Mouse (Mus musculus): ENCODE measurements around the gene Elmo2. TPM values are rescaled to one million over a fixed set of nuclear protein-coding genes. Genes with fewer than 3 reads are reported as not detected.

Gene Elmo2
- total and polyA plus RNA-seq, 3 experiments = 9.0 to 11.7 (median 10.1) TPM

DNA sequence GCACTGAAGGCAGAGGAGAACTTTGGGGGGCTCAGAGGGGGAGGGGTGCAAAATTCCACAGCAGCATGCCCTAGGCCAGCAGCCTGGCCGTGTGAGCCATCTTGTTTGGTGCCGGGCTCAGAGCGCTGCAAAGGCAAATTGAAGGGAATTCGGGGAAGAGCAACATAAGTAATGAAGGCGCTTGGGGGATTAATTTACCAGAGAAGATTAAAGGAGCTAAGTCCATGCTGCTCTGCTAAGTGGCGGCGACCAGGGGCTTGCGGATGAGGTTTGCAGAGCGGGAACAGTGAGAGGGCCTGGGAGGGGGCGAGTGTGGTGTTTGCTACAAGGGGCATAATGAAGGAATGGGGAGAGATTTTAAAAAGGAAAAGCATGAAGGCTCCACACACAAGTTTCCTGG, 46.9 kb downstream of the Elmo2 start:
- TF ChIP-seq SIN3A (IDR thresholded peaks at IDR 0.05; ENCODE audit: low read length) (no peak), ZKSCAN1 (IDR thresholded peaks at IDR 0.05; ENCODE audit: borderline replicate concordance, low read depth, low read length) (no peak), MAFK (IDR thresholded peaks at IDR 0.05; ENCODE audit: insufficient replicate concordance, low read length) (no peak), IRF4 (IDR thresholded peaks at IDR 0.05; ENCODE audit: low read depth, low read length) (no peak), NELFE (IDR thresholded peaks at IDR 0.05; ENCODE audit: low read depth, low read length) (no peak), MEF2A (IDR thresholded peaks at IDR 0.05; ENCODE audit: borderline replicate concordance, low read depth, low read length) (no peak)
- H3K27me3 ChIP-seq (replicated peaks) = no peaks in the 10 kb centered on the region
- in situ Hi-C loops (cut with MboI; ENCODE audit: low pct_ligation_motif_present, low pct_unique_long_range_greater_than_20kb, low sequenced_read_pairs) (no loop called here), dilution Hi-C loops (cut with MboI; ENCODE audit: extremely low pct_ligation_motif_present, extremely low pct_unique_long_range_greater_than_20kb, low sequenced_read_pairs) (no loop called here)
- no peak overlapping the region for H3K9ac ChIP-seq (ENCODE audit: insufficient read depth, low read depth)
- no peak overlapping the region for H3K4me2 ChIP-seq (ENCODE audit: insufficient read depth, low read depth, poor library complexity, severe bottlenecking)
- H3K4me3 ChIP-seq (replicated peaks in 1 of 3; ENCODE audit: low read depth in 2 of 3, low read length in 2 of 3, poor library complexity in 1 of 3) = no peak overlapping the region
- DNase-seq (ENCODE audit: extremely low read depth) = no peak
- no peak overlapping the region for H3K27ac ChIP-seq (ENCODE audit: insufficient read depth, low read depth)
- H3K36me3 ChIP-seq (replicated peaks in 1 of 2; ENCODE audit: control insufficient read depth in 1 of 2, insufficient read depth in 1 of 2, low read length in 1 of 2) = peaks cover 54 to 83% of the 10 kb centered on the region in 2 experiments
- no peaks in the 10 kb centered on the region for H3K79me2 ChIP-seq (replicated peaks; ENCODE audit: control insufficient read depth, extremely low read depth, insufficient read depth, poor library complexity, severe bottlenecking)
- H3K4me1 ChIP-seq (ENCODE audit: control insufficient read depth in 1 of 2, insufficient read depth in 2 of 2) = no peaks in the 10 kb centered on the region
- H3K9me3 ChIP-seq (replicated peaks; ENCODE audit: low read length) = no peaks in the 10 kb centered on the region

DNA sequence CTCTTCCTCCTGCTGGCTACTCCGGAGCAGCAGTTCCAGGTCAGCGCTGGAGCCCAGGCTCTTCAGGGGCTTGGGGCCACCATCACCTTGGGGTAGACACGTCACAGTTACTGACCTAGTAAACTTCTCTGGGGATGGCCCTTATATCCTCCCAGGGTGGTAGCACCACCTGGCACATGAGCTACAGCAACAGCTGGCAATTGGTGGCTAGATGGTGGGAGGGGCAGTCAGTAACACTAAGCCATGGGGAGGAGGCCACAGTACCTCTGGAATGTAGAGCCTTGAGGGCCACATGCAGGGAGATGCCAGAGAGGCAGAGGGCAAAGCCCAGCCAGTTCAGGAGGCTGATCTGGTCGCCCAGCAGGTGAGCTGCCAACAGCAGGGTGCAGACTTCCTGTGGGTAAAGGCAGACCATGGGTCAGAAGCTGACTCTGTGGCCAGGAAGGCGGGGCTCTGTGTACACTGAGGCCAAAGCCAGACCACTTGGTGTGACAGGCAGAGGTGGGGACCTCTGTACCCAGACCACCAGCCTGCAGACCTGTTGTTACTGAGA, 49.0 kb downstream of the Elmo2 start:
- Histone ChIP-seq H3K27ac (ENCODE audit: insufficient read depth, low read depth) (no peak overlapping the region), H3K9me3 (replicated peaks; ENCODE audit: low read length) (no peaks in the 10 kb centered on the region), H3K79me2 (replicated peaks; ENCODE audit: control insufficient read depth, extremely low read depth, insufficient read depth, poor library complexity, severe bottlenecking) (no peaks in the 10 kb centered on the region), H3K4me2 (ENCODE audit: insufficient read depth, low read depth, poor library complexity, severe bottlenecking) (no peak overlapping the region), H3K36me3 (replicated peaks in 1 of 2; ENCODE audit: control insufficient read depth in 1 of 2, insufficient read depth in 1 of 2, low read length in 1 of 2) (peaks cover 42 to 63% of the 10 kb centered on the region in 2 experiments), H3K4me3 (replicated peaks in 1 of 3; ENCODE audit: low read depth in 2 of 3, low read length in 2 of 3, poor library complexity in 1 of 3) (no peak overlapping the region), H3K4me1 (ENCODE audit: control insufficient read depth in 1 of 2, insufficient read depth in 2 of 2) (no peaks in the 10 kb centered on the region), H3K9ac (ENCODE audit: insufficient read depth, low read depth) (no peak overlapping the region), H3K27me3 (replicated peaks) (peaks cover 2% of the 10 kb centered on the region)
- dilution Hi-C loops (cut with MboI; ENCODE audit: extremely low pct_ligation_motif_present, extremely low pct_unique_long_range_greater_than_20kb, low sequenced_read_pairs) = no loop called here
- TF ChIP-seq ZMIZ1 (IDR thresholded peaks at IDR 0.05; ENCODE audit: low read depth, low read length) (no peak), ZKSCAN1 (IDR thresholded peaks at IDR 0.05; ENCODE audit: borderline replicate concordance, low read depth, low read length) (no peak), UBTF (IDR thresholded peaks at IDR 0.05; ENCODE audit: low read depth, low read length) (no peak), RAD21 (IDR thresholded peaks at IDR 0.05; ENCODE audit: low read depth, low read length) (no peak), HCFC1 (IDR thresholded peaks at IDR 0.05; ENCODE audit: low read depth, low read length) (no peak), TCF12 (IDR thresholded peaks at IDR 0.05; ENCODE audit: low read depth, low read length) (no peak), IRF4 (IDR thresholded peaks at IDR 0.05; ENCODE audit: low read depth, low read length) (no peak), KAT2A (IDR thresholded peaks at IDR 0.05; ENCODE audit: insufficient replicate concordance, low read length) (no peak), MAX (IDR thresholded peaks at IDR 0.05; ENCODE audit: low read length) (no peak), CTCF (conservative IDR thresholded peaks at IDR 0.05 in 1 of 2, IDR thresholded peaks at IDR 0.05 in 1 of 2; ENCODE audit: low read depth in 2 of 2, low read length in 2 of 2) (no peak), ELF1 (IDR thresholded peaks at IDR 0.05; ENCODE audit: low read depth, low read length) (no peak), JUND (conservative IDR thresholded peaks at IDR 0.05; ENCODE audit: low read depth, low read length) (no peak), JUN (IDR thresholded peaks at IDR 0.05; ENCODE audit: insufficient read depth, low read depth, low read length) (no peak), GABPA (IDR thresholded peaks at IDR 0.05; ENCODE audit: insufficient replicate concordance, low read depth, low read length) (no peak), MXI1 (IDR thresholded peaks at IDR 0.05; ENCODE audit: low read depth, low read length) (no peak), USF2 (conservative IDR thresholded peaks at IDR 0.05; ENCODE audit: low read depth, low read length) (no peak), NELFE (IDR thresholded peaks at IDR 0.05; ENCODE audit: low read depth, low read length) (no peak), MAFK (IDR thresholded peaks at IDR 0.05; ENCODE audit: insufficient replicate concordance, low read length) (no peak), CHD2 (IDR thresholded peaks at IDR 0.05; ENCODE audit: low read length) (no peak)
- DNase-seq (ENCODE audit: extremely low read depth) = no peak
- in situ Hi-C loops (cut with MboI; ENCODE audit: low pct_ligation_motif_present, low pct_unique_long_range_greater_than_20kb, low sequenced_read_pairs) = no loop called here
